Comparison of ENCODE assay signal across 9 mouse cellular contexts in the genomic region with DNA sequence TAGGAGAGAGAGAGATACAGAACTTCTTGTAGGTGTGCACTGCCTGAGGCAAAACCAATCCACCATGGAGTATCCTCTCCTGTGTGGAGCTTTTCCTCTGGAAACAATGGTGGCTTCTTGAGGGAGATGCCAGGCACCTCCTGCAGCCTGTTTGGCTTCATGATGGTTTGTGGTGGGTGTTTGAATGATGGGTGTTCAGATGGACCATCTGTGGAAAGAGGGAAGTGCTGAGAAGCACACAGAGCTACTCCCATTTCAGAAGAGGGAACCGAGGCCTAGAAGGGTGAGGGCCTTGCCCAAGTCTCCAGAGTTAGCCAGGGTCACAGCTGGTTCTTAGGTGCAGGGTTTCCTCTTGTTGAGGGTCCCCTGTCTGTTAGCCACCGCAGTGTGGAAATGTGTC.
"Had no signal": no experiment of that assay in that cellular context is flagged by ENCODE, and none has a peak within 500 bp of the region (broad histone marks: within the 10 kb centered on the region; RNA-seq: fewer than 3 reads in every experiment).

No protein-coding gene starts in this region.

- DNase-seq: kidney, adult 8-10 months; kidney, postnatal 25 days; lung, embryonic 14.5 days; lung, postnatal 10 days; midbrain, embryonic 14.5 days; retina, postnatal 1 day; right cerebral cortex, postnatal 25 days; thymus, postnatal 4 days had no signal

- ATAC-seq: liver, embryonic 12.5 days had no signal
